Mouse (Mus musculus) thymus, adult 2 months (tissue): ENCODE data around the gene Ggta1.

ENCODE experiments used
- CTCF ChIP-seq: fragments of 200-500 bp; IDR thresholded peaks from 2 replicates; pipeline ENCODE4 v1.5.1; 2012; ENCODE audit warnings: mild to moderate bottlenecking, control low read depth, low read length, moderate library complexity, borderline replicate concordance; ENCODE audit not compliant: control insufficient read depth, poor library complexity, insufficient read depth; ENCODE audit errors: extremely low read depth
- POLR2A ChIP-seq: fragments of 200-500 bp; IDR thresholded peaks from 2 replicates; pipeline ENCODE4 v1.6.1; 2012; ENCODE audit warnings: mild to moderate bottlenecking, low read length, control low read depth, moderate library complexity; ENCODE audit not compliant: control insufficient read depth, poor library complexity, insufficient read depth; ENCODE audit errors: extremely low read depth

DNA sequence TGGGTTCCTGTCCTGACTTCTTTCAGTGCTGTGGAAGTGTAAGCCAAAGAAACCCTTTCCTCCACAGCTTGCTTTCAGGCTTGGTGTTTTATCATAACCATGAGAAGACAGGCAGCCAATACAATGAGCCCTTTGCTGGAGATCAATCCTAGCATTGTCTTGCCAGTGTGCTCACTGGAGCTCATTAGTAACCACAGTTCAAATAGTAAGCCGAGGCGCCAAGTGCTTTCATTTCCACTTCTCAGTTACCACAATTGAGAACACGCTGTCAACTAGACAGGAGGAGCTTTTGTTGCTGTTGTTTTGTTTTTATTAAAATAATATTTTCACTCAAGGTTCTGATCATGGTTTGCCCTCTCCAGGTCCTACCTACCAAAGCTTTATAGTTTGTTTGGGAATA lies 1.5 kb upstream of the Ggta1 start:
- TF ChIP-seq CTCF (no peak), POLR2A (no peak)
